Mouse (Mus musculus): ENCODE measurements around the gene Tspan17. TPM values are rescaled to one million over a fixed set of nuclear protein-coding genes. Genes with fewer than 3 reads are reported as not detected.

The Tspan17 gene
- polyA plus RNA-seq, 1 experiment from 2014 or later: 9.4 TPM

GRCm38 (mm10) chr13:54758756-54759470 is 30.3 kb upstream of the Tspan17 start:
- ATAC-seq (replicated peaks; ENCODE audit: low FRiP score, low TSS enrichment, low read depth): peak; percentile 37
- no peaks in the 10 kb centered on the region for H3K36me3 ChIP-seq (ENCODE audit: control insufficient read depth, insufficient read depth, low read length)
- H3K4me2 ChIP-seq (ENCODE audit: low read length): peak overlapping the region; percentile 55
- WGBS: 2% methylated on average over 29 of the region's 29 CpGs
- no peak for DNase-seq (ENCODE audit: low spot score)
- peaks cover 51% of the 10 kb centered on the region for H3K27me3 ChIP-seq (replicated peaks; ENCODE audit: control insufficient read depth, insufficient read depth, low read length)
- H3K4me1 ChIP-seq (replicated peaks; ENCODE audit: control insufficient read depth, insufficient read depth, low read length): 0 out of 2 replicates have a peak, but pooled peaks cover 3% of the 10 kb centered on the region
- H3K9me3 ChIP-seq (ENCODE audit: control insufficient read depth, low read length): no peaks in the 10 kb centered on the region
- H3K9ac ChIP-seq (ENCODE audit: low read length): no peak overlapping the region
- H3K4me3 ChIP-seq (ENCODE audit: low read depth, low read length): peak overlapping the region; percentile 31; the same call in 1 of the 2 replicates
- no peak overlapping the region for H3K27ac ChIP-seq (ENCODE audit: low read depth)

DNA sequence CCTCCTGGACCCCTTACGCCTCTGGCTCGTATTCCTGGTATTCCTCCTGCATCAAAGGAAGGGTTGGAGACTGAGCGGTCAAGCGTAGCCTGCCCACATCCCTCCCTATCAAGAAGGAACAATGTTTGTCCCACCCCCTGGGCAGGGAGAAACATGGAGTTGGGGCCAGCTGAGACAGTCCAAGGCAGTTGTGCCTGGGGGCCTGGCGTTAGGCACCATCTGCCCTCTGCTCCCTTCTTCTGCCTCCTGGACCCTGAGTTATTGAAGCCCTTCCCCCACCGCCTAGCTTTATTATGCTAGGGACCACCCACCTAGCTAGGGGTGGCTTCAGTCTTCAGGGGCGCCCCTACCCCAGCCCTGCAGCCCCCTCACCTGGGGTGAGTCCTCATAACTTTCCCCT is 29.7 kb upstream of the Tspan17 start:
- WGBS: 10% methylated on average over 7 of the region's 7 CpGs
- H3K4me1 ChIP-seq (replicated peaks; ENCODE audit: control insufficient read depth, insufficient read depth, low read length): 0 out of 2 replicates have a peak, but pooled peaks cover 3% of the 10 kb centered on the region
- no peak for DNase-seq (ENCODE audit: low spot score)
- H3K4me3 ChIP-seq (ENCODE audit: low read depth, low read length): no peak overlapping the region
- H3K27me3 ChIP-seq (replicated peaks; ENCODE audit: control insufficient read depth, insufficient read depth, low read length): peaks cover 56% of the 10 kb centered on the region
- no peaks in the 10 kb centered on the region for H3K36me3 ChIP-seq (ENCODE audit: control insufficient read depth, insufficient read depth, low read length)
- no peak for ATAC-seq (replicated peaks; ENCODE audit: low FRiP score, low TSS enrichment, low read depth)
- H3K4me2 ChIP-seq (ENCODE audit: low read length): no peak overlapping the region
- H3K9me3 ChIP-seq (ENCODE audit: control insufficient read depth, low read length): no peaks in the 10 kb centered on the region
- no peak overlapping the region for H3K27ac ChIP-seq (ENCODE audit: low read depth)
- no peak overlapping the region for H3K9ac ChIP-seq (ENCODE audit: low read length)

DNA sequence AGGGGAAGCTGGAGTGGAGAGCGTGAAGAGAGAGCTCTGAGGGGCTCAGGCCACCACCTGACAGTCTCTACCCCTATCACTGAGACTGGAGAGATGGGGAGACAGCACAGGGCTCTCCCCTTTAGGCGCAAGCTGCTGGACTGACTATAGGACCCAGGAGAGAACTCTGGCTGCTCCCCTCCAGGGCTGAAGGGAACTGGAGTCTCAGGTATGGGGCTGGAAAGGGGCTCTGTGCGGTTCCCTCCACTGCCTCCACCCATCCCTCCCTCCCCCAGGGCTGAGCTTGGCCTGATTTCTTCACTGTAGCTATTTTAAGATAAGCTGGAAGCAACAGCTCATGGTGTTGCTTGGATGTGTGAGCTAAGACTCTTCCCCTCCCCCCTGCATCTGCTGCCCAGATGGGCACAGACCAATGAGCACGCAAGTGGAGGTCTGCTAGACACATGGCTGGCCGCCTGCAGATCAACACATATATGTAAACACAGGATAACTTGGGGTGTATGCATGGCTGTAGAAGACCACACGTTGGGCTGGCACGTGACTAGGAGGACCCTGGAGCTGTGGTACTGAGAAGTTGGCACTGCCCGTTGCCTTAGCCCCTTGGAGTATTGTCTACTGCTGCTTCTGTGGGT is 28.9 kb upstream of the Tspan17 start:
- DNase-seq (ENCODE audit: low spot score): no peak
- Histone ChIP-seq H3K4me2 (ENCODE audit: low read length) (no peak overlapping the region), H3K4me3 (ENCODE audit: low read depth, low read length) (no peak overlapping the region), H3K27me3 (replicated peaks; ENCODE audit: control insufficient read depth, insufficient read depth, low read length) (peaks cover 63% of the 10 kb centered on the region), H3K36me3 (ENCODE audit: control insufficient read depth, insufficient read depth, low read length) (no peaks in the 10 kb centered on the region), H3K9me3 (ENCODE audit: control insufficient read depth, low read length) (no peaks in the 10 kb centered on the region), H3K4me1 (replicated peaks; ENCODE audit: control insufficient read depth, insufficient read depth, low read length) (0 out of 2 replicates have a peak, but pooled peaks cover 3% of the 10 kb centered on the region), H3K9ac (ENCODE audit: low read length) (no peak overlapping the region), H3K27ac (ENCODE audit: low read depth) (no peak overlapping the region)
- no peak for ATAC-seq (replicated peaks; ENCODE audit: low FRiP score, low TSS enrichment, low read depth)
- WGBS: 57% methylated on average over 8 of the region's 8 CpGs

GRCm38 (mm10) chr13:54760906-54761305 is 28.3 kb upstream of the Tspan17 start:
- 73% methylated on average over 7 of the region's 7 CpGs for WGBS
- Histone ChIP-seq H3K4me2 (ENCODE audit: low read length) (no peak overlapping the region), H3K4me3 (ENCODE audit: low read depth, low read length) (no peak overlapping the region), H3K27ac (ENCODE audit: low read depth) (no peak overlapping the region), H3K9ac (ENCODE audit: low read length) (no peak overlapping the region), H3K36me3 (ENCODE audit: control insufficient read depth, insufficient read depth, low read length) (no peaks in the 10 kb centered on the region), H3K27me3 (replicated peaks; ENCODE audit: control insufficient read depth, insufficient read depth, low read length) (peaks cover 66% of the 10 kb centered on the region), H3K9me3 (ENCODE audit: control insufficient read depth, low read length) (no peaks in the 10 kb centered on the region), H3K4me1 (replicated peaks; ENCODE audit: control insufficient read depth, insufficient read depth, low read length) (0 out of 2 replicates have a peak, but pooled peaks cover 5% of the 10 kb centered on the region)
- no peak for ATAC-seq (replicated peaks; ENCODE audit: low FRiP score, low TSS enrichment, low read depth)
- DNase-seq (ENCODE audit: low spot score): no peak

DNA sequence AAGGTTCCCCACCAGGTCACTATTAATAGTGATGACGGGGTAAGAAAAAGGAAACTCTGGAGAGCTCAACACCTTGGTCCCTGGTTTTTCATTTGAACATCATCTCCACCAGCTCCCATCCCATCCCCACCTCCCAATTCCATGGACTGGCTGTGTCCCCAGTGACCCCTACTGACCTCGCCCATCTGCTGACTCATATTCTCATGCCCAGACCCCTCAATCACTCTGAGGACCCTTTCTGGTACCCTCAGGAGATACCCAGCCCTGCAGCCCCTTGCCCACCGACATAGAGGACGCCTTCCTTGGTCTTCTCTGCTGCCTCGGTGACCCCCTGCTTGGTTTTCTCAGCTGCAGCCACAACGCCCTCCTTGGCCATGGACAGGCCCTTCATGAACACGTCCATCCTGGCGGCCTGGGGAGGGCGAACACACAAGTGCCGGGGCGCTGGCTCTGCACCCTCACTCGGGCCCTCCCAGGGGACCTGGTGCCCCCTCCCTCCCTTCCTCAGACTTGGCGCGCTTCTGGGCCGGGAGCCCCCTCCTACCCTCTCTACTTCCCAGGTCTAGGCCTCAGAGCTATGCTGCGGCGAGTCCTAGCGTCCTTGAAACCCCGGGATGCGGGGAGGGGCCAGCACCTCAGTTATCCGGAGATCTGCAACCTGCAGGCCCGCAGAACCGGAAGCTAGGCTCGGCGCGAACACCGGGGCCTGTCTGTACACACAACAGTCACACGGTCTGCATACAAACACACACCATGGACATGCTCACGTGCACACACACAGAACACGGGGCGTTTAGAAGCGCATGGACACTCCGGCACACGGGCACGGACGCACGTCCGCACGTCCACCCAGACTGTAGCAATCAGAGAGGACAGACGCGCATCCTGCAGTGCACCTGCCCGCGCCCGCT is 23.6 kb upstream of the Tspan17 start:
- no peaks in the 10 kb centered on the region for H3K9me3 ChIP-seq (ENCODE audit: control insufficient read depth, low read length)
- H3K36me3 ChIP-seq (ENCODE audit: control insufficient read depth, insufficient read depth, low read length): no peaks in the 10 kb centered on the region
- H3K9ac ChIP-seq (ENCODE audit: low read length): no peak overlapping the region
- H3K4me2 ChIP-seq (ENCODE audit: low read length): peak overlapping the region; percentile 43
- ATAC-seq (replicated peaks; ENCODE audit: low FRiP score, low TSS enrichment, low read depth): 0 out of 2 replicates have a peak, but pooled peaks have one; percentile 32
- WGBS: 5% methylated on average over 44 of the region's 44 CpGs
- H3K4me1 ChIP-seq (replicated peaks; ENCODE audit: control insufficient read depth, insufficient read depth, low read length): 0 out of 2 replicates have a peak, but pooled peaks cover 3% of the 10 kb centered on the region
- peak; percentile 58 for DNase-seq (ENCODE audit: low spot score)
- H3K27ac ChIP-seq (ENCODE audit: low read depth): no peak overlapping the region
- H3K4me3 ChIP-seq (ENCODE audit: low read depth, low read length): peak overlapping the region; percentile 18
- H3K27me3 ChIP-seq (replicated peaks; ENCODE audit: control insufficient read depth, insufficient read depth, low read length): peaks cover 58% of the 10 kb centered on the region

DNA sequence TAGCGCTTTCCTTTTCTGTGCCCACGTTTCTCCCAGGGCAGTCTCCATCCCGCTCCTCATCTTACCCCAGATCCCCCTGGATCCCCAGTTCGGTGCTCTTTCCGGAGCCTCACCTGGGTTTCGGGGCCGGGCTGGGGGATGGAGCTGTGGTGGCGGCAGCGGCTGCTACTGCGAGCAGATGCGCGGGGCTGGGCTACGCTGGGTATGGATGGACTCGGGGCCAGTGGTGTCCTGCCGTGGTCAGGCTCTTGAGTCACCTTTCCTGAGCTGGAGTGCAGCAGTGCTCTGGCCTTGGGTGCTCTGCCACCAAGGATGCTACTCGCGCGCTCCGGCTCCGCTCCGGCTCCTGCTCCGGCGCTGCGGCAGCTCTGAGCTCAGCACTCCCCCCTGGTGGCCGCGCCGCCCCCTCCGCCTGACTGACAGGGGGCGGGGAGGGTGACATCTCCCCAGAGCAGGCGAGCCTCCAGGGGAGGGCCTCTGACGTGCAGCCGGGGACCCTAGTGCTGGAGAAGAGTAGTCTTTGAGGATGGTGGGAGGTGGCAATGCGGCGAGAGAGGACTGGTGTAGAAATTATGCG is 22.9 kb upstream of the Tspan17 start, which contains the start of gene Sncb:
Gene Sncb (minus strand): TSS at position 404 of the 577 bp plus-strand sequence.
- H3K27me3 ChIP-seq (replicated peaks; ENCODE audit: control insufficient read depth, insufficient read depth, low read length): peaks cover 56% of the 10 kb centered on the region
- WGBS: under 1% methylated on average over 35 of the region's 35 CpGs
- H3K27ac ChIP-seq (ENCODE audit: low read depth): no peak within 1 kb of the TSS
- peak within 1 kb of the TSS; percentile 18 for H3K4me3 ChIP-seq (ENCODE audit: low read depth, low read length)
- H3K9me3 ChIP-seq (ENCODE audit: control insufficient read depth, low read length): no peaks in the 10 kb centered on the region
- 0 out of 2 replicates have a peak, but pooled peaks cover 3% of the 10 kb centered on the region for H3K4me1 ChIP-seq (replicated peaks; ENCODE audit: control insufficient read depth, insufficient read depth, low read length)
- ATAC-seq (replicated peaks; ENCODE audit: low FRiP score, low TSS enrichment, low read depth) (peak; percentile 50; the same call in 1 of the 2 replicates), DNase-seq (ENCODE audit: low spot score) (peak; percentile 82)
- H3K4me2 ChIP-seq (ENCODE audit: low read length): peak within 1 kb of the TSS; percentile 43
- no peaks in the 10 kb centered on the region for H3K36me3 ChIP-seq (ENCODE audit: control insufficient read depth, insufficient read depth, low read length)
- H3K9ac ChIP-seq (ENCODE audit: low read length): no peak within 1 kb of the TSS

- Histone ChIP-seq H3K27ac (ENCODE audit: low read depth) (no peak overlapping the region), H3K4me2 (ENCODE audit: low read length) (no peak overlapping the region), H3K4me1 (replicated peaks; ENCODE audit: control insufficient read depth, insufficient read depth, low read length) (0 out of 2 replicates have a peak, but pooled peaks cover 3% of the 10 kb centered on the region), H3K4me3 (ENCODE audit: low read depth, low read length) (no peak overlapping the region), H3K36me3 (ENCODE audit: control insufficient read depth, insufficient read depth, low read length) (no peaks in the 10 kb centered on the region), H3K27me3 (replicated peaks; ENCODE audit: control insufficient read depth, insufficient read depth, low read length) (peaks cover 56% of the 10 kb centered on the region), H3K9ac (ENCODE audit: low read length) (no peak overlapping the region), H3K9me3 (ENCODE audit: control insufficient read depth, low read length) (no peaks in the 10 kb centered on the region)
- DNase-seq (ENCODE audit: low spot score) (no peak), ATAC-seq (replicated peaks; ENCODE audit: low FRiP score, low TSS enrichment, low read depth) (no peak)
- WGBS: 83% methylated on average over 4 of the region's 4 CpGs
These were observed 22.2 kb upstream of the Tspan17 start for GRCm38 (mm10) chr13:54767012-54767411.

- 80% methylated on average over 3 of the region's 3 CpGs for WGBS
- H3K9ac ChIP-seq (ENCODE audit: low read length): no peak overlapping the region
- DNase-seq (ENCODE audit: low spot score): no peak
These were observed 8.6 kb upstream of the Tspan17 start for GRCm38 (mm10) chr13:54780592-54780991.

More at GRCm38 (mm10) chr13:54780592-54780991, 8.6 kb upstream of the Tspan17 start:
- Histone ChIP-seq H3K4me3 (ENCODE audit: low read depth, low read length) (no peak overlapping the region), H3K27ac (ENCODE audit: low read depth) (no peak overlapping the region), H3K27me3 (replicated peaks; ENCODE audit: control insufficient read depth, insufficient read depth, low read length) (no peaks in the 10 kb centered on the region), H3K4me2 (ENCODE audit: low read length) (no peak overlapping the region), H3K36me3 (ENCODE audit: control insufficient read depth, insufficient read depth, low read length) (no peaks in the 10 kb centered on the region), H3K4me1 (replicated peaks; ENCODE audit: control insufficient read depth, insufficient read depth, low read length) (no peaks in the 10 kb centered on the region), H3K9me3 (ENCODE audit: control insufficient read depth, low read length) (no peaks in the 10 kb centered on the region)
- ATAC-seq (replicated peaks; ENCODE audit: low FRiP score, low TSS enrichment, low read depth): no peak
